Mouse (Mus musculus): ENCODE measurements around the gene Znrf4. TPM values are rescaled to one million over a fixed set of nuclear protein-coding genes. Genes with fewer than 3 reads are reported as not detected.

Znrf4 gene
- not detected in 2 replicates for polyA plus RNA-seq (2014; fragmentation: Nextera tagmentation; extraction: Ambion mirVana)

DNA sequence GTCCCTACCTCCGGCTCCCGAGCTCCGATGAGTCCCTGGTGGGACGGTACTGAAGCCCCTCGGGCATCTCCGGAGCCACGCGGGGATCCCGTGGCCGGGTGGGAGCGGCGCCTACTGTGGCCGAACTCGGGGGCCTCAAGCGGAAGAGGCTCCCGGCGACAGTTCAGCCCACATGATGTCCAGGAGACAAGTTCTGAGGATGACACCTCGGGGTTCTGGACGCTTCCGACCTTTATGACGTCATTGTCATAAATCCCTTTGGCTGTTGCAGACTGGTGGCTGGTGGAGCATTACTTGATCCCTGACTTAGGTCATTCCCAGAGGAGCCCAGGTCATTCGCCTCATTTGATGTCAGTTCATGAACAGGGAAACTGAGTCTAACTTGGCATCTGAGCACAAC, at the start of gene Znrf4:
TSS of gene Znrf4 (minus strand) at position 122 of the 400 bp plus-strand sequence.
- 64% methylated on average over 22 of the region's 22 CpGs for WGBS
- Histone ChIP-seq H3K9me3 (ENCODE audit: control insufficient read depth, low read length) (no peaks in the 10 kb centered on the region), H3K36me3 (ENCODE audit: control insufficient read depth, insufficient read depth, low read length) (no peaks in the 10 kb centered on the region), H3K27me3 (ENCODE audit: control insufficient read depth, insufficient read depth, low read length) (peaks cover 36% of the 10 kb centered on the region), H3K4me3 (ENCODE audit: low read depth, low read length) (peak within 1 kb of the TSS; percentile 20), H3K27ac (ENCODE audit: low read depth, low read length) (no peak within 1 kb of the TSS), H3K4me2 (ENCODE audit: low read depth) (peak within 1 kb of the TSS; percentile 14; the same call in 1 of the 2 replicates), H3K9ac (ENCODE audit: low read length) (peak within 1 kb of the TSS; percentile 32), H3K4me1 (ENCODE audit: control insufficient read depth, insufficient read depth, low read length) (peaks cover 16% of the 10 kb centered on the region; the same call in 1 of the 2 replicates)
- DNase-seq (ENCODE audit: low spot score) (no peak), ATAC-seq (ENCODE audit: insufficient read depth, low FRiP score, low TSS enrichment) (no peak)

DNA sequence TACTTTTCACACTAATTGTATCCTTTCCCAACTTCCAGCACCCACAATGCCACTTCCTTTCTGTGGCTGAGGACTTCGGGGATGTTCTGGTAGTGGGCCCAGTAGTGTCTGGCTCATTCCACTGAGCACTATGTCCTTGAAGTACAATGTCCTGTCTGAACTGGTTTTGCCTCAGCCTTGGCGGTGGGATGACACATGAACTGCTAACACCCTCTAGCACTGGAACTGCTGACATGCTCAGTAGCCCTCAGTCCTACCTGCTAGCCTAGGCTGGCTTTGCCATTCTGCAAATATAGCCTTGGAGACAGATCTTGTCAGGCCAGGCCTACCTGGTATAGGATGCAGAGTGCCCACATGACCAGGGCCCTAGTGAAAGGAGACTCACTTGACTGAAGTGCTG, 49.6 kb upstream of the Znrf4 start:
- H3K4me2 ChIP-seq (ENCODE audit: low read depth) = no peak overlapping the region
- DNase-seq (ENCODE audit: low spot score) (no peak), ATAC-seq (ENCODE audit: insufficient read depth, low FRiP score, low TSS enrichment) (no peak)
- H3K9ac ChIP-seq (ENCODE audit: low read length) = no peak overlapping the region
- no peaks in the 10 kb centered on the region for H3K9me3 ChIP-seq (ENCODE audit: control insufficient read depth, low read length)
- H3K27ac ChIP-seq (ENCODE audit: low read depth, low read length) = no peak overlapping the region
- H3K4me1 ChIP-seq (ENCODE audit: control insufficient read depth, insufficient read depth, low read length) = no peaks in the 10 kb centered on the region
- WGBS = 97% methylated on average over 2 of the region's 2 CpGs
- peaks cover 53% of the 10 kb centered on the region for H3K36me3 ChIP-seq (ENCODE audit: control insufficient read depth, insufficient read depth, low read length)
- no peaks in the 10 kb centered on the region for H3K27me3 ChIP-seq (ENCODE audit: control insufficient read depth, insufficient read depth, low read length)
- no peak overlapping the region for H3K4me3 ChIP-seq (ENCODE audit: low read depth, low read length)

DNA sequence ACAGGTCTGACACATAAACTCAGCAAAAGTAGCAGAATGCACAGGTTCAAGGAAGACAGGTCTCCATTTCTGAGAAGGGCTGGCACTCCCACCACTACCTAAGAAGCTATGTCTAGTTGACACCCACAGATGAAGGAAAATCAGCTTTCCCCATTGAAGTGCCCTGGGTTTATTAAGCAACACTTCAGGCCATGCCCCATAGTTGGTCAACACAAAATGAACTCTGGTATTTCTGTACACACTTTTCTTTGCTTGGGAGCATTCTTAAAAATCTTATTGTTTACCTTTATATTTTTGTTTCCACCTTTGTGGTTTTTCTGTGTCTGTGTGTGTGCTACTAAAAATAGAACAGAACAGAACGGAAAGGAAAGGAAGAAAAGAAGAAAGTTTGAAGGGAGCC, 47.9 kb upstream of the Znrf4 start:
- no peak for DNase-seq (ENCODE audit: low spot score)
- 94% methylated on average over 1 of the region's 1 CpGs for WGBS

DNA sequence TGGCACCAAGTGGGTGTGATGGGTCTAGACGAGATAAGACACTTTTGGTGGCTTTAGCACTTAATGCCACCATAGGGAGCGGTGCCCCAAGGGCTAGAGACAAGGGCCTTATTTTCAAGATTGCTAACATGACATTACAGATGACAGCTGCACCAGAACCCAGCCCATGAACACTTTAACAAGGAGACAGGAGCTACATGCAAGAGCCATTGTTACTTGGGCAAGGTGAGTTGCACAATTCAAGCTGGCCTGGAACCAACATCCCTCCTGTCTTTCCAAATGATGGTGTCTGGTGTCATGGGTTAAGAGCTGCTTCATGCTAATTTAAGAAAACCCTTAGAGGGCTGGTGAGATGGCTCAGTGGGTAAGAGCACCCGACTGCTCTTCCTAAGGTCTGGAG, 47.2 kb upstream of the Znrf4 start:
- Histone ChIP-seq H3K27me3 (ENCODE audit: control insufficient read depth, insufficient read depth, low read length) (no peaks in the 10 kb centered on the region), H3K27ac (ENCODE audit: low read depth, low read length) (no peak overlapping the region), H3K36me3 (ENCODE audit: control insufficient read depth, insufficient read depth, low read length) (peaks cover 28% of the 10 kb centered on the region), H3K9me3 (ENCODE audit: control insufficient read depth, low read length) (no peaks in the 10 kb centered on the region), H3K4me1 (ENCODE audit: control insufficient read depth, insufficient read depth, low read length) (no peaks in the 10 kb centered on the region), H3K9ac (ENCODE audit: low read length) (no peak overlapping the region), H3K4me2 (ENCODE audit: low read depth) (no peak overlapping the region), H3K4me3 (ENCODE audit: low read depth, low read length) (no peak overlapping the region)
- ATAC-seq (ENCODE audit: insufficient read depth, low FRiP score, low TSS enrichment) (no peak), DNase-seq (ENCODE audit: low spot score) (no peak)
- WGBS = 74% methylated on average over 3 of the region's 3 CpGs

More for the DNA sequence above, 47.9 kb upstream of the Znrf4 start:
- no peaks in the 10 kb centered on the region for H3K27me3 ChIP-seq (ENCODE audit: control insufficient read depth, insufficient read depth, low read length)
- no peaks in the 10 kb centered on the region for H3K9me3 ChIP-seq (ENCODE audit: control insufficient read depth, low read length)
- H3K9ac ChIP-seq (ENCODE audit: low read length) = no peak overlapping the region
- no peak overlapping the region for H3K4me3 ChIP-seq (ENCODE audit: low read depth, low read length)
- peaks cover 36% of the 10 kb centered on the region for H3K36me3 ChIP-seq (ENCODE audit: control insufficient read depth, insufficient read depth, low read length)
- no peak overlapping the region for H3K4me2 ChIP-seq (ENCODE audit: low read depth)
- ATAC-seq (ENCODE audit: insufficient read depth, low FRiP score, low TSS enrichment) = no peak
- no peak overlapping the region for H3K27ac ChIP-seq (ENCODE audit: low read depth, low read length)
- no peaks in the 10 kb centered on the region for H3K4me1 ChIP-seq (ENCODE audit: control insufficient read depth, insufficient read depth, low read length)

DNA sequence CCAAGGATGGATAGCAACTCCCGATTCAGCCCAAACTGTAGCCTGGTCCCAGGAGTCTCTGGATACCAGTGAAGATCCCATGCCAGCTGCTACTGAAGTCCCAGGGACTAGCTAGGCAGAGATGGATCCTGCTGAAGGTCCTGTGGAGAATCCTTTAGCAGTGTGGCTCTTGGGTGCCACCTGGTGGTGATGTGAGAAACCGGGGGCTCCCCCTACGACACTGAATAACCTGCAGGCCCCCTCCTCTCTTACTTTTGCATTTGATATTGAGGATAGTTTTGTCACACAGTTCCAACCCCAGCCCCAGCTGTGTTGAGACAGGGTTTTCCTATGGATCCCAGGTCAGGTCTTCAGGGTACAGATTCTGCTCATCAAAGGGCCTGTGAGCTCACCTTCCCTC, 46.2 kb upstream of the Znrf4 start:
- Histone ChIP-seq H3K36me3 (ENCODE audit: control insufficient read depth, insufficient read depth, low read length) (peaks cover 19% of the 10 kb centered on the region), H3K4me3 (ENCODE audit: low read depth, low read length) (no peak overlapping the region), H3K4me2 (ENCODE audit: low read depth) (no peak overlapping the region), H3K9ac (ENCODE audit: low read length) (no peak overlapping the region), H3K9me3 (ENCODE audit: control insufficient read depth, low read length) (no peaks in the 10 kb centered on the region), H3K4me1 (ENCODE audit: control insufficient read depth, insufficient read depth, low read length) (no peaks in the 10 kb centered on the region), H3K27me3 (ENCODE audit: control insufficient read depth, insufficient read depth, low read length) (no peaks in the 10 kb centered on the region), H3K27ac (ENCODE audit: low read depth, low read length) (no peak overlapping the region)
- DNase-seq (ENCODE audit: low spot score) (peak; percentile 77), ATAC-seq (ENCODE audit: insufficient read depth, low FRiP score, low TSS enrichment) (peak; percentile 56; the same call in 1 of the 2 replicates)
- WGBS = 25% methylated on average over 3 of the region's 3 CpGs

DNA sequence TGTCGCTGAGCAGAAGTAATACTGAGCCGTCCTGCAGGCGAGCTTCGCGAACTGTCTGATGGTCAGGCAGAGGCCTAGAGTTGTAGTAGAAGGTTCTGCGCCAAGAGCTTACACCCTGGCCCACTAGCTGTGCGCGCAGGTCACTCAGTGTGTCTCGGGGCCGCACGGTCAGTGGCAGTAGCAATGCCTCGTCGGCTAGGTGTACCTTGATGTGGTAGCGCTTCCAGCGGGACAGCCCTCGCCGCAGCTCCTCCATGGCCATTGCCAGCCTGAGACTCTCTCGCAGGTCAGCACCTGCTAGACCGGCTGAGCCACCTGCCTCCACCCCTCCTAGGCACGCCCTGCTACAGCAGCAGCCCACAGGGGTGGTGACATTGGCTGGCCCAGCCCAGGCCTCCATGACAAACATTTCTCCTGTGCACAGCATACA, 41.9 kb upstream of the Znrf4 start, which contains the start of gene Gm20219:
TSS of gene Gm20219 (minus strand) at position 266 of the 430 bp plus-strand sequence.
- Histone ChIP-seq H3K36me3 (ENCODE audit: control insufficient read depth, insufficient read depth, low read length) (no peaks in the 10 kb centered on the region; the same call in 1 of the 2 replicates), H3K4me3 (ENCODE audit: low read depth, low read length) (no peak within 1 kb of the TSS), H3K27me3 (ENCODE audit: control insufficient read depth, insufficient read depth, low read length) (no peaks in the 10 kb centered on the region), H3K27ac (ENCODE audit: low read depth, low read length) (no peak within 1 kb of the TSS), H3K4me1 (ENCODE audit: control insufficient read depth, insufficient read depth, low read length) (peaks cover 9% of the 10 kb centered on the region; the same call in 1 of the 2 replicates), H3K9me3 (ENCODE audit: control insufficient read depth, low read length) (no peaks in the 10 kb centered on the region), H3K9ac (ENCODE audit: low read length) (no peak within 1 kb of the TSS), H3K4me2 (ENCODE audit: low read depth) (no peak within 1 kb of the TSS)
- WGBS = 80% methylated on average over 20 of the region's 20 CpGs
- DNase-seq (ENCODE audit: low spot score) (no peak), ATAC-seq (ENCODE audit: insufficient read depth, low FRiP score, low TSS enrichment) (no peak)

DNA sequence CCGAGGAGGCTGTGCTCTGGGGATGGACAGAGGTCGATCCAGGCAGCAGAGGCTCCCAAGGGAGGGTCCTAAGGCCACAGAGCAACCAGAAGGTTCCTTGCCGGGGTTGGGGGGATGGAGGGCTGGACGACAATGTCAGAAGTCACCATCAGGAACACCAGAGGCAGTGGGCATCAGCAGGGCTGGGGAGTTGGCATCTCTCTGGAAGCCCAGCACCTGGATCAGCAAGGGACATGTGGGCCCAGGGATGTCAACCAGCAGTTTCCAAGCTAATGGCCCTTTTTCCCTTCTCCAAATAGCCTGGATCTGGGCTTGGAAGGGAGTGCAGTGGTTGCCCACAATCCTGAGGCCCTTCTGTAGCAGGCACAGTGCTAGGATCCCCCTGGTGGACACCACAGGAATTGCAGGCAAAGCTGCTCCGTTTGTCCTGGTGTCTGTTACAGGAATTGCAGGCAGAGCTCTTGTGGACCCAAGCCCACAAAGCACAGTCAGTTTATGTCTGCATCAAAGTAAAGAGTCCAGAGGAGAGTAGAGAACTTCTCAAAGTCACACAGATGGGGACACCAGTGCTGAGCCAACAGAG, 40.6 kb upstream of the Znrf4 start:
- H3K9ac ChIP-seq (ENCODE audit: low read length) = no peak overlapping the region
- H3K4me1 ChIP-seq (ENCODE audit: control insufficient read depth, insufficient read depth, low read length) = peaks cover 9% of the 10 kb centered on the region; the same call in 1 of the 2 replicates
- H3K27ac ChIP-seq (ENCODE audit: low read depth, low read length) = peak overlapping the region; percentile 63; the same call in 1 of the 2 replicates
- no peaks in the 10 kb centered on the region for H3K27me3 ChIP-seq (ENCODE audit: control insufficient read depth, insufficient read depth, low read length)
- H3K36me3 ChIP-seq (ENCODE audit: control insufficient read depth, insufficient read depth, low read length) = no peaks in the 10 kb centered on the region; the same call in 1 of the 2 replicates
- no peak overlapping the region for H3K4me3 ChIP-seq (ENCODE audit: low read depth, low read length)
- H3K4me2 ChIP-seq (ENCODE audit: low read depth) = no peak overlapping the region
- 59% methylated on average over 5 of the region's 5 CpGs for WGBS
- DNase-seq (ENCODE audit: low spot score) (peak; percentile 79), ATAC-seq (ENCODE audit: insufficient read depth, low FRiP score, low TSS enrichment) (peak; percentile 24)
- no peaks in the 10 kb centered on the region for H3K9me3 ChIP-seq (ENCODE audit: control insufficient read depth, low read length)

DNA sequence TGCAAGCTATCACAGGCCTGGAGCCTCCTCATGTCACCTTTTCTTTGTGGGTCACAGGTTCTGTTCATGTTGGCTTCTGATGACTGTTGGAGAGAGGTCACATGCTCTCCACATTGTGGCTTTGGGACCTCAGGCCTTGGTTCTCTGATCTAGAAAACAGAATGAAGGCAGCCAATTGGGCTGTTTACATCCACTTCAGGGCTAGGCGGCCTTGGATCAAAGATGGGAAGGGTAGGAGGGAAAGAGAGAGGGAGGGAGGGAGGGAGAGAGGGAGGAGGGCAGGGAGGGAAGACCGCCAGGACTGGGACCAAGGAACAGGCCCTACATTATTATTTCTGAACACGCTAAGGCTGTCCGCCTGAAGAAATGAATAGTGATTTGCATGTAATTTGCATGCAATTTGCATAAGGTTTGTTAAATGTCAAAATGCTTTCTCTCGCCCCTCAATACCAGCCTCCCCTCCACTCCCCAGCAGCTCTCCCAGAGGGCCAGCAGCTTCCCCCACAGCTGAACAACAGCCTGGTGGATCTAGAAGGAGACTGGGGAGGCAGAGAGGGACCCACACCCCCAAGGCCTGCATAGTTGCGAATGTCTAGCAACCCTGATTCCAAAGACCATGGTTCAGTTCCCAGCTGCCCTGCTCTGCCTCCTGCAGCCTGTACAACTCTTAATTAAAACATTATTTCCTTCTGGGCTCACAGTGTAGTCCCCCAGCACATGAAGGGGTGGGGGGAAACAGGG, 39.8 kb upstream of the Znrf4 start:
- H3K4me1 ChIP-seq (ENCODE audit: control insufficient read depth, insufficient read depth, low read length) = peaks cover 9% of the 10 kb centered on the region; the same call in 1 of the 2 replicates
- H3K4me3 ChIP-seq (ENCODE audit: low read depth, low read length) = no peak overlapping the region
- no peaks in the 10 kb centered on the region for H3K27me3 ChIP-seq (ENCODE audit: control insufficient read depth, insufficient read depth, low read length)
- H3K27ac ChIP-seq (ENCODE audit: low read depth, low read length) = peak overlapping the region; percentile 63; the same call in 1 of the 2 replicates
- no peak overlapping the region for H3K4me2 ChIP-seq (ENCODE audit: low read depth)
- no peaks in the 10 kb centered on the region; the same call in 1 of the 2 replicates for H3K36me3 ChIP-seq (ENCODE audit: control insufficient read depth, insufficient read depth, low read length)
- peak; percentile 69 for ATAC-seq (ENCODE audit: insufficient read depth, low FRiP score, low TSS enrichment)
- no peak overlapping the region for H3K9ac ChIP-seq (ENCODE audit: low read length)
- H3K9me3 ChIP-seq (ENCODE audit: control insufficient read depth, low read length) = no peaks in the 10 kb centered on the region
- 54% methylated on average over 6 of the region's 6 CpGs for WGBS
- DNase-seq (ENCODE audit: low spot score) = peak; percentile 39

Data from neural tube, embryonic 11.5 days (tissue).